Mouse (Mus musculus) v-Abl transformed pro-B cells (cell line): ENCODE results near the gene Rpl28.

Source experiments
- in situ Hi-C, 2 experiments: fragments of 400-800 bp; cut with MboI; formaldehyde crosslinking; loops; one replicate each; pipeline ENCODE4 v1.15.1; 2025; ENCODE audit not compliant: unreplicated experiment in 2 of 2

The Rpl28 gene

DNA sequence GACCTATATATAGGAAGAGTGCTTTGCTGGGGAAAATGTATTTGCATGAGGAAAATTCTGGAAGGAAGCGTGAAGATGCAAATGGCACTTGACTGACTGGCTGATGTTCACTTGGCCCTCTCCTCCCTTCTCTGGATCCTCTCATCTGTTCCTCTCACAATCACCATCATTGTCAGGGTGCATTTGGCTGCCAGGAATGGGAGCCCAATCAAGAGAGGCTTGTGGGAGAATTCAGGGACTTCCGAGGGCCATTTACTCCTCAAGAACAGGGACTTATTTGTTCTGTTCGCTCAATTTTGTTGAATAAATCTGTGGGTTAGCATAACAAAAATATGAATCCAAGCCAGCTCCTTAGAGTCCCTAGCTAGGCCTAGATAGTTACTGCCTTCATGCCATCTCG is 29.0 kb downstream of the Rpl28 start:
- in situ Hi-C loops = loop anchor here (25.0 kb wide), 1 partner anchor 684 kb away; the partner anchor contains the start of gene Leng8 (in 2 of the 2)

DNA sequence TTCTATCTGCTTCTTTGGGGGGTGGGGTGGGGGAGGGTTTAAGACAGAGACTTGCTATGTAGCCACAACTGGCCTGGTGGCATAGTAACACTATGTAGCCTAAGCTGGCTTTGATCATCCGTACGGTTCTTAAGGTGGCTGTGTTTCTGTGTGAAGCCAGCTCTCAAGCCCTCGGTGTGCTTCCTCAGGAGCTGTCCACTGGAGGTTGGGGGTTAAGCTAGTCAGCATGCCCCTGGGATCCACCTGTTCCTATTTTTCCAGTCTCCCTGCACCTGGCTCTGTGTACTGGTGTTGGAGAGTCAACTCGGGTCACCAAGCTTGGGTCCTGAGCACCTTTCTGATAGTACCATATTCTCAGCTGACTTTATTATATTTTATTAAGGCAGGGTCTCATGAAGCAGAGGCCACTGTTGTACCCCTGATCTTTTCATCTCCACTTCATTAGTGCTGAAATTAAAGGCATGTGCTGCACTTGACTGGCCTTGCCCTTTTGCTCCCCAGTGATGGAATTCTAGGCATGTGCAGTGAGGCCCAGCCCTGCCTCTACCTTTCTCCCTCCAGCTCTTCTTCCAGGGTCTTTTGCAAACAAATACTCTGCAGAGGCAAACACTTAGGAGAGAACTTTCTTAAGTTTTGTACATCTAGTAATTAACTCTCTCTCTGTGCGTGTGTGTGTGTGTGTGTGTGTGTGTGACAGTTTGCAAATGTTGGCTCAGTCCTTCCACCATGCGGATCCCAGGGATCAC is 29.7 kb downstream of the Rpl28 start:
- in situ Hi-C loops = loop anchor here (25.0 kb wide), 1 partner anchor 685 kb away; the partner anchor contains the start of gene Leng8 (in 2 of the 2)

- in situ Hi-C loops = loop anchor here in 1 of 2 experiments (25.0 kb wide), 1 partner anchor 462 kb away; no protein-coding TSS in a partner anchor
These were observed 32.7 kb downstream of the Rpl28 start for GRCm38 (mm10) chr7:4825365-4825764.

GRCm38 (mm10) chr7:4830476-4830875 is 37.8 kb downstream of the Rpl28 start:
- in situ Hi-C loops = loop anchor here in 1 of 2 experiments (25.0 kb wide), 1 partner anchor 457 kb away; no protein-coding TSS in a partner anchor

GRCm38 (mm10) chr7:4835631-4836327 is 43.1 kb downstream of the Rpl28 start:
- in situ Hi-C loops = loop anchor here in 1 of 2 experiments (25.0 kb wide), 1 partner anchor 452 kb away; no protein-coding TSS in a partner anchor

- in situ Hi-C loops = loop anchor here in 1 of 2 experiments (25.0 kb wide), 1 partner anchor 451 kb away; no protein-coding TSS in a partner anchor
These were observed 43.7 kb downstream of the Rpl28 start for GRCm38 (mm10) chr7:4836351-4836792.

DNA sequence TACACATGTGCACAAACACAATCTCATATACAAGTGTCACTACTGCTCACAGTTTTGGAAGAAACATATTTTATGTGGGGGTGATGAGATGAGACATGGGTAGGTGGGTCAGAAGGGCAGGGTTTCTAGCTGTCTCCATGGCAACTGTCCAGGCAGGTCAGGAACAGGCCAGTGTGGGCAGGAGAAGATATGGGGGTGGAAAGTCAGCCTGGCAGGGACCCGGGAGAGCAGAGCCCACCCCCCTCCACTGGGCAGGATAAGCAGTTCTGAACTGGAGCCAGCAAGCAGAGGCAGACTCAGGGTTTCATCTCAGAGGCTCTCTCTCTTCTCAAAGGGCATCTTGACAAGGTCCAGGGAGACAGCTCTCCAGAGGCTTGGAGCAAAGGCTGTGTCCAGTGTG is 45.0 kb downstream of the Rpl28 start:
- in situ Hi-C loops = loop anchor here in 1 of 2 experiments (25.0 kb wide), 1 partner anchor 450 kb away; no protein-coding TSS in a partner anchor

DNA sequence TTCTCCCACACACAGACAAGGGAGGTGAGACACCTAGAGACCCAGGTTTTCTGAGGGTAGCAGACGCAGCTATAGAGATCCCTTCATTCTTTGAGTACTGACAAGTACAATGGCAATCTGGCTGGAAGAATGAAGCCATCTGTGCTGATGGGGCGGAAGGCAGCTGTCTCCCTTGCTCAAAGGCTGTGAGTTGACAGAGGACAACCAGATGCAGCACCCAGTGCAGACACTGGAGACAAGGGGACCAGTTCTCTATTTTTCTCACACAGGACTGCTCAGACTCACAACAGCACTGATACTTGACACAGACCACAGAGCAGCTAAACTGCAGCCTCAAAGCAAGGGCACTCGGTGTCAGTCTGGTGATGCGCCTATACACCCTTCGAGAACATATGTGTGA is 49.4 kb downstream of the Rpl28 start:
- in situ Hi-C loops = loop anchor here in 1 of 2 experiments (25.0 kb wide), 1 partner anchor 445 kb away; no protein-coding TSS in a partner anchor

- in situ Hi-C loops = loop anchor here in 1 of 2 experiments (25.0 kb wide), 1 partner anchor 445 kb away; no protein-coding TSS in a partner anchor
These were observed 50.0 kb downstream of the Rpl28 start for GRCm38 (mm10) chr7:4842634-4843131.

GRCm38 (mm10) chr7:4843604-4844244 is 51.0 kb downstream of the Rpl28 start:
- in situ Hi-C loops = loop anchor here in 1 of 2 experiments (25.0 kb wide), 1 partner anchor 444 kb away; no protein-coding TSS in a partner anchor

- in situ Hi-C loops = loop anchor here in 1 of 2 experiments (25.0 kb wide), 1 partner anchor 443 kb away; no protein-coding TSS in a partner anchor
These were observed 51.7 kb downstream of the Rpl28 start, which contains the start of gene Shisa7 for GRCm38 (mm10) chr7:4844245-4844916. Shisa7 (minus strand) TSS chr7:4844696.
